8 mouse cellular contexts compared by ENCODE assay signal in the genomic region with DNA sequence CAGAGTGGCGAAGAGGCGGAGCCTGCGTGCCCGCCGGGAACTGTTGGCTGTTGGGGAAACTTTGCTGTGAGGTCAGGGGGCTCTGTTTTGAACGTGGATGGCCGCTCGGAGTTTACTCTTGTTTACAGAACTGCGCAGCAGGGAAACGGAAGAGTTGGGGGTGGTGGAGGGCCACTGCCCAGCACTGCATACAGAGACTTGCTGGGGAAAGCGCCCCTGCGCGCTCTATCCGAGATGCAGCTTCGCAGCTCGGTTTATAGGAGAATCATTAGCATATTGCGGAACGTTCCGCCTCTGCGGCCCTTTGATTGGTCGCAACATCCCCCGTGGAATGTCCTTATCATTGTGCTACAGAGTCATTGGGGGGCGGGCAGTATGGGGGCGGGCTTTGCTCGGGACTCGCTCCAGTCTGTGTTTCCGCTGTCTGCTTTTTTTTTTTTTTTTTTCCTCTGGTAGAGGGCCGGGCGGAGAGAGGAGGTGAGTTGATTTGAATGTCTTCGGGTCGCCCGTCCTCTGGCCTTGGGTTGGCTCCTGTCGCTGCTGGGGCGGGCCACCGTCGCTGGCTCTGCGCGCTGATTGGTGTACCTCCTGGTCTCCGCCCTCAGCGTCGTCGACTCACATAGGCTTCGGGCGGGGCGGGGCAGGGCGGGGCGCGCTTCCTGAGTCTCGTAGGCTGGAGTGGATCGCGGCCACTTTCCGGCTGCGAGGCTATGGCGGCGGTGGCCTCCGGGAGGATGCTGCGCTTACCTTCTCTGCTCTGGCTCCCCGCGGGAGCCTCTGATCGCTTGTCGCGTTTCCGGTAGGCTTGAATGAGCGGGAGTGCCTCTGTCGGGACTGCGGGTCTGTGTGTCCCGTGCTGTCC. TPM values are rescaled to one million over a fixed set of nuclear protein-coding genes. Genes with fewer than 3 reads are reported as not detected.
DNase-seq lines count a peak whose midpoint lies in the region; ATAC-seq lines count a peak whose summit lies in the region.

No protein-coding gene starts in this region.

- H3K4me3 ChIP-seq in hindbrain, embryonic 16.5 days (ENCODE audit: low read length) = peak overlapping the region; percentile 86
- peak overlapping the region; percentile 83 for H3K4me3 ChIP-seq in macrophage (ENCODE audit: inconsistent target)

- peak; percentile 85 for ATAC-seq in hindbrain, embryonic 16.5 days

- H3K36me3 ChIP-seq in hindbrain, embryonic 16.5 days (ENCODE audit: control insufficient read depth, insufficient read depth, low read length) = peaks cover 8% of the 10 kb centered on the region
- peaks cover 17% of the 10 kb centered on the region for H3K36me3 ChIP-seq in macrophage (ENCODE audit: inconsistent target)

- H3K9ac ChIP-seq in hindbrain, embryonic 16.5 days (ENCODE audit: low read depth, low read length) = peak overlapping the region; percentile 75

- WGBS in hindbrain, embryonic 16.5 days = 0% methylated on average over 64 of the region's 67 CpGs
- under 1% methylated on average over 58 of the region's 67 CpGs for whole genome bisulfite sequencing in macrophage (ENCODE audit: missing documents)

- peak overlapping the region; percentile 76 for H3K4me2 ChIP-seq in hindbrain, embryonic 16.5 days (ENCODE audit: low read length)

- peak overlapping the region; percentile 98 for H3K27ac ChIP-seq in hindbrain, embryonic 16.5 days (ENCODE audit: low read depth, low read length)
- H3K27ac ChIP-seq in macrophage = peak overlapping the region; percentile 56

- peak; percentile 98 for DNase-seq in WW6 (ENCODE audit: low read depth, low spot score)
- peak; percentile 89 to 96 for DNase-seq in cerebellum, postnatal 4 days (ENCODE audit: low spot score in 2 of 2)
- DNase-seq in gastrocnemius, adult 18-20 months (ENCODE audit: low spot score) = peak; percentile 96
- peak; percentile 92 to 95 for DNase-seq in left cerebral cortex, adult 18-20 months (ENCODE audit: low spot score in 2 of 2)
- DNase-seq in right cerebral cortex, adult 18-20 months = peak; percentile 97
- DNase-seq in urinary bladder, postnatal 10 days (ENCODE audit: low spot score) = peak; percentile 88

- peaks cover 21% of the 10 kb centered on the region for H3K4me1 ChIP-seq in hindbrain, embryonic 16.5 days (ENCODE audit: control insufficient read depth, insufficient read depth, low read depth, low read length)

- no peaks in the 10 kb centered on the region for H3K27me3 ChIP-seq in hindbrain, embryonic 16.5 days (replicated peaks; ENCODE audit: control insufficient read depth, insufficient read depth, low read length)

- H3K9me3 ChIP-seq in hindbrain, embryonic 16.5 days (ENCODE audit: control insufficient read depth, low read length) = no peaks in the 10 kb centered on the region

- peaks cover 44% of the 10 kb centered on the region for H3K79me2 ChIP-seq in macrophage (ENCODE audit: inconsistent target)

RNA-seq across cellular contexts. Expression of a gene that starts 2.6 kb away (rescaled TPM):
- total RNA-seq in gastrocnemius, adult 18-20 months (2021) = 10 to 100 TPM; 11.6 to 14.4 TPM
- polyA plus RNA-seq in hindbrain, embryonic 16.5 days (2015; fragmentation: Nextera tagmentation; extraction: Ambion mirVana) = 31.3 and 36.3 TPM in 2 replicates
- total RNA-seq in left cerebral cortex, adult 18-20 months (2021) = 10 to 100 TPM; 55.5 to 63.1 TPM
- 10 to 100 TPM in 11 of 26 experiments, 1 to 10 TPM in 15; 3.7 to 18.5 (median 9.0) TPM for total RNA-seq in macrophage (2018; cell fraction: chromatin; rRNA removed)
- 10 to 100 TPM; 15.6 to 24.5 (median 20.2) TPM for total RNA-seq in macrophage (2018; cell fraction: cytosol; rRNA removed)
- 10 to 100 TPM in 22 of 26 experiments, 1 to 10 TPM in 4; 8.1 to 28.2 (median 14.8) TPM for total RNA-seq in macrophage (2018; cell fraction: nucleus; rRNA removed)
- 20.1 to 29.4 TPM (median 21.5 TPM) in 3 replicates for polyA plus RNA-seq in macrophage (2018)

RNA-seq across cellular contexts. Expression of a gene that starts 7.4 kb away (rescaled TPM):
- 10 to 100 TPM; 13.6 to 15.4 TPM for total RNA-seq in gastrocnemius, adult 18-20 months (2021)
- polyA plus RNA-seq in hindbrain, embryonic 16.5 days (2015; fragmentation: Nextera tagmentation; extraction: Ambion mirVana) = 25.2 and 25.5 TPM in 2 replicates
- 10 to 100 TPM; 19.9 to 21.5 TPM for total RNA-seq in left cerebral cortex, adult 18-20 months (2021)
- 100 to 1,000 TPM in 14 of 26 experiments, 10 to 100 TPM in 12; 24.0 to 175 (median 109) TPM for total RNA-seq in macrophage (2018; cell fraction: chromatin; rRNA removed)
- 10 to 100 TPM in 23 of 26 experiments, 1 to 10 TPM in 3; 8.6 to 15.6 (median 12.0) TPM for total RNA-seq in macrophage (2018; cell fraction: cytosol; rRNA removed)
- 100 to 1,000 TPM in 1 of 26 experiments, 10 to 100 TPM in 25; 15.7 to 102 (median 57.4) TPM for total RNA-seq in macrophage (2018; cell fraction: nucleus; rRNA removed)
- polyA plus RNA-seq in macrophage (2018) = 9.9 to 20.4 TPM (median 18.1 TPM) in 3 replicates

Comparison
In these comparisons a context has a peak if more than half of its experiments do, and no peak if none do; other contexts are left out.
1. Peak in every context shown above with its lines: DNase-seq, ATAC-seq, H3K4me3 ChIP-seq and H3K27ac ChIP-seq.